Mouse (Mus musculus) lung, postnatal 14 days (tissue): ENCODE measurements around the gene Lsg1.
A peak's percentile ranks its signal among the peaks of the same experiment; 100 is the strongest.

Experiments used
- DNase-seq: peaks from one replicate; pipeline ENCODE4 v3.0.0; 2021

Gene Lsg1

GRCm38 (mm10) chr16:30587494-30588327 lies at the start of gene Lsg1:
Lsg1 (minus strand) TSS chr16:30587592.
- DNase-seq, result peak; percentile 90

GRCm38 (mm10) chr16:30633906-30634746 lies 46.7 kb upstream of the Lsg1 start:
- DNase-seq, result no peak

GRCm38 (mm10) chr16:30629509-30629908 lies 42.1 kb upstream of the Lsg1 start:
- DNase-seq, result no peak

- DNase-seq, result no peak
These were observed 41.0 kb upstream of the Lsg1 start for GRCm38 (mm10) chr16:30628401-30628800.

- DNase-seq, result no peak
These were observed 40.4 kb upstream of the Lsg1 start for GRCm38 (mm10) chr16:30627586-30628337.

- no peak for DNase-seq
These were observed 37.2 kb upstream of the Lsg1 start for GRCm38 (mm10) chr16:30624640-30625039.

- DNase-seq, result no peak
These were observed 36.3 kb upstream of the Lsg1 start for GRCm38 (mm10) chr16:30623645-30624044.

- DNase-seq, result no peak
These were observed 28.9 kb upstream of the Lsg1 start for GRCm38 (mm10) chr16:30616281-30616680.

- no peak for DNase-seq
These were observed 27.4 kb upstream of the Lsg1 start for GRCm38 (mm10) chr16:30614705-30615317.

GRCm38 (mm10) chr16:30614122-30614521 lies 26.7 kb upstream of the Lsg1 start:
- DNase-seq, result no peak

- DNase-seq, result no peak
These were observed 25.7 kb upstream of the Lsg1 start for GRCm38 (mm10) chr16:30613122-30613521.

GRCm38 (mm10) chr16:30611331-30611730 lies 23.9 kb upstream of the Lsg1 start:
- DNase-seq, result no peak

GRCm38 (mm10) chr16:30607868-30608267 lies 20.5 kb upstream of the Lsg1 start:
- DNase-seq, result no peak

GRCm38 (mm10) chr16:30605528-30605927 lies 18.1 kb upstream of the Lsg1 start:
- no peak for DNase-seq

GRCm38 (mm10) chr16:30604807-30605137 lies 17.4 kb upstream of the Lsg1 start:
- DNase-seq, result no peak

- no peak for DNase-seq
These were observed 16.8 kb upstream of the Lsg1 start for GRCm38 (mm10) chr16:30604061-30604806.

- DNase-seq, result peak; percentile 48
These were observed 16.1 kb upstream of the Lsg1 start for GRCm38 (mm10) chr16:30603531-30603842.

- no peak for DNase-seq
These were observed 15.5 kb upstream of the Lsg1 start for GRCm38 (mm10) chr16:30602684-30603530.

- DNase-seq, result no peak
These were observed 14.6 kb upstream of the Lsg1 start for GRCm38 (mm10) chr16:30601946-30602345.

GRCm38 (mm10) chr16:30601046-30601832 lies 13.8 kb upstream of the Lsg1 start:
- peak; percentile 81 for DNase-seq
